Mouse (Mus musculus) spleen, postnatal 14 days (tissue): ENCODE measurements at regions not wholly inside any gene's neighbourhood (a gene's known extent, or its start where the extent isn't known, plus 50 kb on each side); places are given as distances from the start of the nearest gene placed in this dataset.

Source experiments
- DNase-seq, 2 experiments: peaks; one replicate each; pipeline ENCODE4 v3.0.0; 2021 to 2022; ENCODE audit warnings: low spot score in 2 of 2

- DNase-seq = no peak
These were observed 130.7 kb upstream of the Gprin3 start for GRCm38 (mm10) chr6:59556668-59557310.

- DNase-seq = no peak
These were observed 110.9 kb upstream of the Gprin3 start for GRCm38 (mm10) chr6:59537025-59537424.

GRCm38 (mm10) chr6:59524940-59525265, 98.8 kb upstream of the Gprin3 start:
- DNase-seq = no peak

GRCm38 (mm10) chr6:59524095-59524939, 98.2 kb upstream of the Gprin3 start:
- DNase-seq = no peak

GRCm38 (mm10) chr6:59522960-59523359, 96.9 kb upstream of the Gprin3 start:
- DNase-seq = no peak

GRCm38 (mm10) chr6:59500818-59501217, 74.7 kb upstream of the Gprin3 start:
- DNase-seq = no peak

GRCm38 (mm10) chr6:59498800-59499199, 72.7 kb upstream of the Gprin3 start:
- no peak for DNase-seq

- peak in 1 of 2 experiments; percentile 31 for DNase-seq
These were observed 72.0 kb upstream of the Gprin3 start for GRCm38 (mm10) chr6:59498079-59498478.

GRCm38 (mm10) chr6:59489001-59489575, 63.0 kb upstream of the Gprin3 start:
- no peak for DNase-seq

GRCm38 (mm10) chr6:59488386-59488785, 62.3 kb upstream of the Gprin3 start:
- no peak for DNase-seq

- DNase-seq = no peak
These were observed 57.9 kb upstream of the Gprin3 start for GRCm38 (mm10) chr6:59484004-59484403.

- DNase-seq = peak in 1 of 2 experiments; percentile 3
These were observed 57.5 kb upstream of the Gprin3 start for GRCm38 (mm10) chr6:59483587-59483986.
